32 mouse cellular contexts compared by ENCODE assay signal in genomic region chr19:38186631-38187344, GRCm38 (mm10). TPM values are rescaled to one million over a fixed set of nuclear protein-coding genes. Genes with fewer than 3 reads are reported as not detected.
DNase-seq lines count a peak whose midpoint lies in the region; ATAC-seq and TF ChIP-seq lines count a peak whose summit lies in the region.
"Had no signal": no experiment of that assay in that cellular context is flagged by ENCODE, and none has a peak within 500 bp of the region (broad histone marks: within the 10 kb centered on the region; RNA-seq: fewer than 3 reads in every experiment).

No protein-coding gene starts in this region.

- peaks cover 10% of the 10 kb centered on the region; the same call in 1 of the 2 replicates for H3K36me3 ChIP-seq in forebrain, embryonic 13.5 days (ENCODE audit: poor library complexity, severe bottlenecking)
- H3K36me3 ChIP-seq in forebrain, embryonic 10.5 days (replicated peaks), result peaks cover 17% of the 10 kb centered on the region
- peaks cover 3% of the 10 kb centered on the region for H3K36me3 ChIP-seq in liver, embryonic 16.5 days (ENCODE audit: control insufficient read depth, insufficient read depth)
- peaks cover 7% of the 10 kb centered on the region; the same call in 1 of the 2 replicates for H3K36me3 ChIP-seq in liver, embryonic 11.5 days (ENCODE audit: control insufficient read depth, insufficient read depth, low read length)
- peaks cover 0 to 2% of the 10 kb centered on the region in 2 experiments; a peak in 2 of 4 replicates for H3K36me3 ChIP-seq in MEL (ENCODE audit: control insufficient read depth in 1 of 2, insufficient read depth in 2 of 2, low read length in 2 of 2)
- no peaks in the 10 kb centered on the region; the same call in 1 of the 2 replicates for H3K36me3 ChIP-seq in kidney, adult 2 months (ENCODE audit: control insufficient read depth, insufficient read depth, low read length)

- peak overlapping the region; percentile 55 for H3K27ac ChIP-seq in forebrain, embryonic 13.5 days
- no peak overlapping the region for H3K27ac ChIP-seq in forebrain, embryonic 10.5 days
- H3K27ac ChIP-seq in liver, embryonic 16.5 days (ENCODE audit: low read length), result no peak overlapping the region
- no peak overlapping the region for H3K27ac ChIP-seq in liver, embryonic 11.5 days (ENCODE audit: low read depth, low read length)
- no peak overlapping the region for H3K27ac ChIP-seq in MEL (ENCODE audit: control insufficient read depth, low read depth, low read length)
- H3K27ac ChIP-seq in kidney, adult 2 months (ENCODE audit: insufficient read depth, low read depth, low read length), result no peak overlapping the region
- H3K27ac ChIP-seq: gastrocnemius, adult 2 months; heart, embryonic 13.5 days; hindbrain, embryonic 15.5 days; kidney, postnatal 0 days; limb, embryonic 10.5 days; limb, embryonic 15.5 days; midbrain, embryonic 15.5 days had no signal

- WGBS in forebrain, embryonic 13.5 days, result 87% methylated on average over 5 of the region's 5 CpGs
- WGBS in forebrain, embryonic 10.5 days, result 95% methylated on average over 5 of the region's 5 CpGs
- WGBS in liver, embryonic 16.5 days (ENCODE audit: insufficient replicate concordance), result 77% methylated on average over 5 of the region's 5 CpGs
- 89% methylated on average over 5 of the region's 5 CpGs for WGBS in liver, embryonic 11.5 days
- 89% methylated on average over 5 of the region's 5 CpGs for WGBS in kidney, adult 2 months

- no peak overlapping the region for H3K4me2 ChIP-seq in forebrain, embryonic 13.5 days
- H3K4me2 ChIP-seq in liver, embryonic 16.5 days (ENCODE audit: low read depth, low read length), result no peak overlapping the region
- no peak overlapping the region for H3K4me2 ChIP-seq in liver, embryonic 11.5 days
- H3K4me2 ChIP-seq: heart, embryonic 13.5 days; hindbrain, embryonic 15.5 days; limb, embryonic 15.5 days; midbrain, embryonic 15.5 days had no signal

- H3K9ac ChIP-seq in forebrain, embryonic 13.5 days, result no peak overlapping the region
- H3K9ac ChIP-seq in liver, embryonic 16.5 days (ENCODE audit: low read depth, low read length), result no peak overlapping the region
- no peak overlapping the region for H3K9ac ChIP-seq in liver, embryonic 11.5 days (ENCODE audit: low read depth, low read length)
- no peak overlapping the region for H3K9ac ChIP-seq in MEL (ENCODE audit: control insufficient read depth, low read depth, low read length, poor library complexity, severe bottlenecking)
- H3K9ac ChIP-seq: heart, embryonic 13.5 days; hindbrain, embryonic 15.5 days; limb, embryonic 15.5 days; midbrain, embryonic 15.5 days had no signal

- H3K9me3 ChIP-seq in forebrain, embryonic 13.5 days (replicated peaks), result no peaks in the 10 kb centered on the region
- H3K9me3 ChIP-seq in forebrain, embryonic 10.5 days, result no peaks in the 10 kb centered on the region
- no peaks in the 10 kb centered on the region for H3K9me3 ChIP-seq in liver, embryonic 16.5 days (replicated peaks; ENCODE audit: control insufficient read depth, low read length)
- no peaks in the 10 kb centered on the region for H3K9me3 ChIP-seq in liver, embryonic 11.5 days (ENCODE audit: control insufficient read depth, low read length)
- no peaks in the 10 kb centered on the region for H3K9me3 ChIP-seq in MEL (replicated peaks; ENCODE audit: insufficient read depth, low read length)
- H3K9me3 ChIP-seq: heart, embryonic 13.5 days; hindbrain, embryonic 15.5 days; limb, embryonic 10.5 days; limb, embryonic 15.5 days; midbrain, embryonic 15.5 days had no signal

- H3K79me2 ChIP-seq in MEL (ENCODE audit: control insufficient read depth, insufficient read depth, low read length, poor library complexity), result no peaks in the 10 kb centered on the region

- peak; percentile 65; the same call in 1 of the 2 replicates for ATAC-seq in forebrain, embryonic 13.5 days
- ATAC-seq in liver, embryonic 16.5 days (ENCODE audit: low read depth), result peak; percentile 28; the same call in 1 of the 2 replicates
- no peak for ATAC-seq in liver, embryonic 11.5 days (replicated peaks; ENCODE audit: low FRiP score)
- ATAC-seq: CD4-positive, CD25-positive, alpha-beta regulatory T cell, adult 4 months; midbrain, embryonic 15.5 days had no signal

- no peak for TF ChIP-seq RAD21 in MEL (IDR thresholded peaks at IDR 0.05; ENCODE audit: low read depth, low read length)

- no peak overlapping the region for H3K4me3 ChIP-seq in forebrain, embryonic 13.5 days
- no peak overlapping the region for H3K4me3 ChIP-seq in forebrain, embryonic 10.5 days
- H3K4me3 ChIP-seq in liver, embryonic 16.5 days (ENCODE audit: low read depth, low read length), result no peak overlapping the region
- no peak overlapping the region for H3K4me3 ChIP-seq in liver, embryonic 11.5 days (ENCODE audit: low read depth, low read length)
- H3K4me3 ChIP-seq in MEL (ENCODE audit: control insufficient read depth in 1 of 2, insufficient read depth in 1 of 2, low read depth in 2 of 2, low read length in 2 of 2), result no peak overlapping the region
- H3K4me3 ChIP-seq in kidney, adult 2 months (ENCODE audit: insufficient read depth, low read depth, low read length), result no peak overlapping the region
- H3K4me3 ChIP-seq: gastrocnemius, adult 2 months; heart, embryonic 13.5 days; hindbrain, embryonic 15.5 days; limb, embryonic 10.5 days; limb, embryonic 15.5 days; midbrain, embryonic 15.5 days had no signal

- H3K4me1 ChIP-seq in forebrain, embryonic 13.5 days, result no peaks in the 10 kb centered on the region
- no peaks in the 10 kb centered on the region for H3K4me1 ChIP-seq in forebrain, embryonic 10.5 days
- H3K4me1 ChIP-seq in liver, embryonic 16.5 days (ENCODE audit: control insufficient read depth, low read depth, low read length), result no peaks in the 10 kb centered on the region
- H3K4me1 ChIP-seq in liver, embryonic 11.5 days (replicated peaks; ENCODE audit: control insufficient read depth, insufficient read depth, low read length), result no peaks in the 10 kb centered on the region
- H3K4me1 ChIP-seq in MEL (ENCODE audit: control insufficient read depth in 1 of 2, insufficient read depth in 2 of 2, low read length in 2 of 2), result no peaks in the 10 kb centered on the region
- H3K4me1 ChIP-seq in kidney, adult 2 months (ENCODE audit: control insufficient read depth, insufficient read depth, low read length), result peaks cover 4% of the 10 kb centered on the region; the same call in 1 of the 2 replicates
- H3K4me1 ChIP-seq: heart, embryonic 13.5 days; hindbrain, embryonic 15.5 days; limb, embryonic 10.5 days; midbrain, embryonic 15.5 days had no signal

- no peak for TF ChIP-seq EP300 in MEL (IDR thresholded peaks at IDR 0.05; ENCODE audit: low read depth in 1 of 2, low read length in 2 of 2)

- no peak for DNase-seq in forebrain, embryonic 10.5 days (ENCODE audit: extremely low spot score, low spot score)
- no peak for DNase-seq in liver, embryonic 11.5 days (ENCODE audit: low spot score)
- DNase-seq in MEL (ENCODE audit: low read depth, low spot score), result peak; percentile 9
- peak; percentile 8 for DNase-seq in brain, embryonic 18.5 days (ENCODE audit: low read depth, low spot score)
- DNase-seq in adrenal gland, adult 2 months, result no peak
- no peak for DNase-seq in kidney, adult 2 months
- DNase-seq: adrenal gland, postnatal 14 days; cerebellum, adult 8-10 months; gastrocnemius, adult 2 months; heart, postnatal 10 days; kidney, adult 18-20 months; kidney, postnatal 4 days; lung, adult 2 months; lung, postnatal 10 days; right cerebral cortex, postnatal 25 days; spleen, adult 18-20 months; thymus, postnatal 14 days had no signal

- no peak for TF ChIP-seq CTCF in MEL (IDR thresholded peaks at IDR 0.05 in 2 of 3, conservative IDR thresholded peaks at IDR 0.05 in 1 of 3; ENCODE audit: control insufficient read depth in 1 of 3, insufficient read depth in 1 of 3, low read depth in 2 of 3, low read length in 3 of 3, poor library complexity in 1 of 3, severe bottlenecking in 1 of 3)
- no peak for TF ChIP-seq CTCF in kidney, adult 2 months (conservative IDR thresholded peaks at IDR 0.05; ENCODE audit: insufficient read depth, insufficient read length, low read depth, low read length)

- no peaks in the 10 kb centered on the region for H3K27me3 ChIP-seq in forebrain, embryonic 13.5 days
- H3K27me3 ChIP-seq in forebrain, embryonic 10.5 days (ENCODE audit: poor library complexity, severe bottlenecking), result no peaks in the 10 kb centered on the region
- H3K27me3 ChIP-seq in liver, embryonic 16.5 days (ENCODE audit: control insufficient read depth, insufficient read depth, low read depth, low read length), result no peaks in the 10 kb centered on the region
- H3K27me3 ChIP-seq in liver, embryonic 11.5 days (replicated peaks; ENCODE audit: control insufficient read depth, insufficient read depth, low read length), result no peaks in the 10 kb centered on the region
- no peaks in the 10 kb centered on the region for H3K27me3 ChIP-seq in MEL (ENCODE audit: control insufficient read depth in 1 of 2, insufficient read depth in 2 of 2, low read length in 2 of 2)
- no peaks in the 10 kb centered on the region for H3K27me3 ChIP-seq in kidney, adult 2 months (replicated peaks; ENCODE audit: control insufficient read depth, insufficient read depth, low read length)
- H3K27me3 ChIP-seq: heart, embryonic 13.5 days; hindbrain, embryonic 15.5 days; limb, embryonic 15.5 days; midbrain, embryonic 15.5 days had no signal

- no peak for TF ChIP-seq POLR2A in MEL (IDR thresholded peaks at IDR 0.05; ENCODE audit: control insufficient read depth in 1 of 2, insufficient read depth in 1 of 2, low read depth in 1 of 2, low read length in 2 of 2, poor library complexity in 1 of 2)
- no peak for TF ChIP-seq POLR2A in kidney, adult 2 months (IDR thresholded peaks at IDR 0.05; ENCODE audit: low read depth, low read length)

RNA-seq across cellular contexts. Expression of gene Fra10ac1, which starts 37.2 kb away (rescaled TPM):
- 50.4 and 52.4 TPM in 2 replicates for polyA plus RNA-seq in forebrain, embryonic 13.5 days (2015; fragmentation: Nextera tagmentation; extraction: Ambion mirVana)
- 45.8 and 47.6 TPM in 2 replicates for polyA plus RNA-seq in forebrain, embryonic 10.5 days (2016; fragmentation: Nextera tagmentation; extraction: Ambion mirVana)
- polyA plus RNA-seq in liver, embryonic 16.5 days (2015; fragmentation: Nextera tagmentation; extraction: Ambion mirVana), result 9.9 and 12.2 TPM in 2 replicates
- polyA plus RNA-seq in liver, embryonic 11.5 days (2014; fragmentation: Nextera tagmentation; extraction: Ambion mirVana), result 35.0 and 35.9 TPM in 2 replicates
- total RNA-seq in MEL (2012; rRNA removed), result 9.1 and 10.7 TPM in 2 replicates
- polyA plus RNA-seq in MEL (2012; ENCODE audit: insufficient read depth in 1 of 2, insufficient read length in 2 of 2, low read depth in 1 of 2, low replicate concordance in 2 of 2, missing spikeins in 1 of 2), result 10 to 100 TPM in 1 of 2 experiments, not detected in 1; 17.0 TPM
- total RNA-seq in adrenal gland, adult 2 months (2021), result 10 to 100 TPM; 11.2 to 16.3 TPM
- 2.6 and 4.5 TPM in 2 replicates for polyA plus RNA-seq in adrenal gland, adult 2 months (2012; rRNA removed)
- 4.0 and 4.8 TPM in 2 replicates for polyA plus RNA-seq in kidney, adult 2 months (2012; rRNA removed)

RNA-seq across cellular contexts. Expression of gene Pde6c, which starts 54.2 kb away (rescaled TPM):
- 0.06 TPM in 1 of 2 replicates, not detected in the other for polyA plus RNA-seq in forebrain, embryonic 13.5 days (2015; fragmentation: Nextera tagmentation; extraction: Ambion mirVana)
- not detected in 2 replicates for polyA plus RNA-seq in forebrain, embryonic 10.5 days (2016; fragmentation: Nextera tagmentation; extraction: Ambion mirVana)
- polyA plus RNA-seq in liver, embryonic 16.5 days (2015; fragmentation: Nextera tagmentation; extraction: Ambion mirVana), result 6.7 and 7.1 TPM in 2 replicates
- polyA plus RNA-seq in liver, embryonic 11.5 days (2014; fragmentation: Nextera tagmentation; extraction: Ambion mirVana), result 2.4 and 4.0 TPM in 2 replicates
- total RNA-seq in MEL (2012; rRNA removed), result not detected in 2 replicates
- polyA plus RNA-seq in MEL (2012; ENCODE audit: insufficient read depth in 1 of 2, insufficient read length in 2 of 2, low read depth in 1 of 2, low replicate concordance in 2 of 2, missing spikeins in 1 of 2), result not detected
- total RNA-seq in adrenal gland, adult 2 months (2021), result not detected
- not detected in 2 replicates for polyA plus RNA-seq in adrenal gland, adult 2 months (2012; rRNA removed)
- not detected in 2 replicates for polyA plus RNA-seq in kidney, adult 2 months (2012; rRNA removed)
- total RNA-seq: gastrocnemius, adult 2 months; gastrocnemius, postnatal 4 days; heart, adult 8-10 months; heart, postnatal 10 days; hematopoietic stem cell, adult 5-6 weeks; neutrophil, adult 5-6 weeks had no signal
- polyA plus RNA-seq: CD4-positive, CD25-positive, alpha-beta regulatory T cell, adult 4 months; embryonic facial prominence, embryonic 11.5 days; heart, embryonic 13.5 days; limb, embryonic 10.5 days; limb, embryonic 15.5 days; lung, adult 2 months; neural tube, embryonic 11.5 days had no signal

Comparison
In these comparisons a context has a peak if more than half of its experiments do, and no peak if none do; other contexts are left out.
1. DNase-seq: peak in MEL (single experiment) and brain, embryonic 18.5 days (single experiment); none in forebrain, embryonic 10.5 days (single experiment), liver, embryonic 11.5 days (single experiment), adrenal gland, adult 2 months (single experiment) and kidney, adult 2 months (single experiment).